Mouse (Mus musculus) intestine, postnatal 0 days (tissue): ENCODE data around the gene Lamp2. TPM values are rescaled to one million over a fixed set of nuclear protein-coding genes. Genes with fewer than 3 reads are reported as not detected.

Experiments used
- ATAC-seq: fragments of 200-750 bp; cut with Nextera tagmentation; 2 replicates; pipeline ENCODE4 v1.8.0; 2017; ENCODE audit warnings: mild to moderate bottlenecking, moderate TSS enrichment, moderate library complexity
- H3K27ac ChIP-seq: fragments of 300-500 bp; sonication (generic); 2 replicates; pipeline ENCODE4 v1.5.1; 2014; ENCODE audit warnings: mild to moderate bottlenecking, low read depth, low read length, moderate library complexity
- H3K27me3 ChIP-seq: fragments of 300-500 bp; sonication (generic); replicated peaks from 2 replicates; pipeline ENCODE4 v1.6.1; 2014; ENCODE audit warnings: low read length, mixed read lengths; ENCODE audit not compliant: control insufficient read depth, insufficient read depth
- H3K36me3 ChIP-seq: fragments of 300-500 bp; sonication (generic); 2 replicates; pipeline ENCODE4 v1.6.1; 2014; ENCODE audit warnings: mild to moderate bottlenecking, moderate library complexity; ENCODE audit not compliant: control insufficient read depth, insufficient read depth
- H3K4me1 ChIP-seq: fragments of 300-500 bp; sonication (generic); replicated peaks from 2 replicates; pipeline ENCODE4 v1.6.1; 2014; ENCODE audit warnings: antibody characterized with exemption, low read length, mixed read lengths; ENCODE audit not compliant: control insufficient read depth, insufficient read depth
- H3K4me2 ChIP-seq: fragments of 300-500 bp; sonication (generic); replicated peaks from 2 replicates; pipeline ENCODE4 v1.6.1; 2014; ENCODE audit warnings: low read depth, mild to moderate bottlenecking, moderate library complexity
- H3K4me3 ChIP-seq: fragments of 300-500 bp; sonication (generic); 2 replicates; pipeline ENCODE4 v1.5.1; 2014; ENCODE audit warnings: low read depth, low read length
- H3K9ac ChIP-seq: fragments of 300-500 bp; sonication (generic); 2 replicates; pipeline ENCODE4 v1.6.1; 2014; ENCODE audit warnings: mild to moderate bottlenecking, low read depth, low read length
- H3K9me3 ChIP-seq: fragments of 300-500 bp; sonication (generic); 2 replicates; pipeline ENCODE4 v1.6.1; 2016; ENCODE audit warnings: mixed run types; ENCODE audit not compliant: control insufficient read depth
- CTCF ChIP-seq: sonication (generic); IDR thresholded peaks from 2 replicates; pipeline ENCODE4 v1.5.1; 2016; ENCODE audit warnings: low read depth, mild to moderate bottlenecking, control low read depth, antibody characterized with exemption, moderate library complexity
- WGBS: fragments of 180-500 bp; shearing (Covaris S2); extraction: QIAGEN DNeasy Blood & Tissue Kit; methylation state at CpG from one replicate; pipeline ENCODE4 v1.1.7; 2014; 5-methylcytosine and 5-hydroxymethylcytosine counted together
- polyA plus RNA-seq: library from polyadenylated mRNA; unstranded; fragments of >200 nt; fragmentation: Nextera tagmentation; extraction: Ambion mirVana; gene quantifications from 2 replicates; pipeline ENCODE4 v1.2.1, GENCODE M21; 2015

Gene Lamp2
- polyA plus RNA-seq, 1 experiment from 2014 or later: 329 TPM

- 68% methylated on average over 8 of the region's 8 CpGs for WGBS
Observed at GRCm38 (mm10) chrX:38362016-38362415, 94.2 kb downstream of the Lamp2 start.

More at GRCm38 (mm10) chrX:38362016-38362415, 94.2 kb downstream of the Lamp2 start:
- no peak overlapping the region for H3K27ac ChIP-seq
- no peak overlapping the region for H3K4me2 ChIP-seq
- H3K27me3 ChIP-seq: no peaks in the 10 kb centered on the region
- no peak overlapping the region for H3K9ac ChIP-seq
- no peaks in the 10 kb centered on the region for H3K9me3 ChIP-seq
- ATAC-seq: no peak
- no peak for TF ChIP-seq CTCF
- no peaks in the 10 kb centered on the region for H3K4me1 ChIP-seq
- no peaks in the 10 kb centered on the region for H3K36me3 ChIP-seq
- no peak overlapping the region for H3K4me3 ChIP-seq

Other genes with a start within 250 kb of the Lamp2 start
- 7.6 and 8.7 TPM in 2 replicates for gene Tmem255a, start 204.0 kb downstream of the Lamp2 start, polyA plus RNA-seq
- gene Atp1b4, start 140.3 kb downstream of the Lamp2 start, polyA plus RNA-seq: not detected in 2 replicates
- gene Cul4b, start 119.7 kb upstream of the Lamp2 start, polyA plus RNA-seq: 12.7 and 12.9 TPM in 2 replicates
- gene Mcts1, start 144.1 kb upstream of the Lamp2 start, polyA plus RNA-seq: 93.5 and 94.7 TPM in 2 replicates
- gene C1galt1c1, start 178.6 kb upstream of the Lamp2 start, polyA plus RNA-seq: 61.8 and 68.9 TPM in 2 replicates